Mouse (Mus musculus) inflammation-experienced regulatory T-cells, adult 16 weeks (primary cell): ENCODE results near the gene Olfr1253. TPM values are rescaled to one million over a fixed set of nuclear protein-coding genes. Genes with fewer than 3 reads are reported as not detected.

Experiments
- polyA plus RNA-seq: library from polyadenylated mRNA; unstranded; fragments of 100-300 nt; shearing (Covaris generic); gene quantifications from one replicate; pipeline ENCODE4 v1.2.1, GENCODE M21; 2017

Gene Olfr1253
- not detected for polyA plus RNA-seq

DNA sequence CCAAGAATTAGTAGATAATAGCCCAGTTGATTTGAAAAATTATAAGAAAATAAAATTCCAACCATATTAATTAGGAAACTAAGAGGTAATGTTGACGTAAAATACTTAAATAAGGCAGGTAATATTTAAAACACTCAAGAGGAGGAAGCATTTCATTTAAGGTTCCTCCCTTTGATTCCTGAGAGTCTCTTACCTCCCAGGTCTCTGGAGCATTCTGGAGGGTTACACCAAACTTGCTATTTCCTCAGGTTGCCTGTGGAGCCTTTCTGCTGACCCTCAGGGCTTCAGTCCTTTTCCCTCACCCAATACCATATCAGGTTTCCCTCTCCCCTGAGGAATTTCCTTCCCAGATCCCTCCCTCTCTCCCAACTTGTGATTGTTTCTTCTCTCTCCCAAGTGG, at the start of gene Olfr1253:
Gene Olfr1253, minus strand, starts transcription at position 101 of the 400 bp plus-strand sequence.

DNA sequence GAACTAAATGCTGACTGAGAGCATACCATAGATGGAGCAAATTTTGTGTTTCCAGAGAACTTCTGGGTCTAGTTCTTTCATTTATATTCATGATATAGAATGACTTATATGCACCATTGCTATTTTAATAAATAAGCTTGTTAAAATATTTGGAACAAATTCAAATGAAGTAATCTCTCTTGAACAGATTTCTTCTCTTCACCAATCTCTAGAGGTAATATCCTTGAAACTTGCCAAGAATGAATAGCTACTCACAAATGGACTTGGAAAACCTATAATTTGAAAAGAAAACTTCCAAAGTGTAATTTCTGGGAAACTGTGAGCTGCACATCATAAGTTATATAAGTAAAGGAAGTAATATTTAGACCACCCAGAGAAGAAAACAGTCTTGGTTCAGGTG, 36.6 kb upstream of the Olfr1253 start, which contains the start of gene Olfr1254:
Gene Olfr1254, minus strand, starts transcription at position 101 of the 400 bp plus-strand sequence.

DNA sequence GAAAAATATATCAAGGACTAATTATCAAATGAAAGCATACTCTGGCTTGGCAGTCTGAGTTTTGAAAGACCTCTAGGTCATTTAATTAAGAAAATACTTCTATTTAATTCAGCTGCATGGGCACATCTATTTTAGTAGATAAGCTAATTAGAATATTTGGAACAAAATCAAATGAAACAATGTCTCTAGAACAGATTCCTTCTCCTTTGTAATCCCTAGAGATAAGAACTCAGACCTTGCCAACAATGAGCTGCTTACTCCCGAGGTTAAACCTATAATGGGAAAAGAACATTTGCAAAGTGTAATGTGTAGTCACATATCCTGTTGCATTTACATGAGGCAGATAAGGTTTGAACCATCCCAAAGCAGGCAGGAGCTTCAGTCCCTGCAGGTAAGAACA, 32.0 kb downstream of the Olfr1253 start, which contains the start of gene Olfr1252:
Gene Olfr1252, minus strand, starts transcription at position 101 of the 400 bp plus-strand sequence.

Other genes starting within 250 kb of the Olfr1253 start
- not detected for gene Olfr1243, start 225.6 kb downstream of the Olfr1253 start, polyA plus RNA-seq
- not detected for gene Olfr1245, start 178.6 kb downstream of the Olfr1253 start, polyA plus RNA-seq
- not detected for gene Olfr1246, start 163.9 kb downstream of the Olfr1253 start, polyA plus RNA-seq
- gene Olfr1247, start 143.0 kb downstream of the Olfr1253 start, polyA plus RNA-seq = not detected
- not detected for gene Olfr1248, start 138.8 kb downstream of the Olfr1253 start, polyA plus RNA-seq
- not detected for gene Olfr1249, start 122.1 kb downstream of the Olfr1253 start, polyA plus RNA-seq
- gene Olfr1250, start 95.6 kb downstream of the Olfr1253 start, polyA plus RNA-seq = not detected
- not detected for gene Olfr1251, start 85.2 kb downstream of the Olfr1253 start, polyA plus RNA-seq
- gene Olfr1252, start 32.1 kb downstream of the Olfr1253 start, polyA plus RNA-seq = not detected
- gene Olfr1254, start 36.5 kb upstream of the Olfr1253 start, polyA plus RNA-seq = not detected
- not detected for gene Olfr1255, start 55.0 kb upstream of the Olfr1253 start, polyA plus RNA-seq
- not detected for gene Olfr1256, start 84.5 kb upstream of the Olfr1253 start, polyA plus RNA-seq
- not detected for gene Olfr48, start 91.1 kb upstream of the Olfr1253 start, polyA plus RNA-seq
- gene Olfr1257, start 121.3 kb upstream of the Olfr1253 start, polyA plus RNA-seq = not detected
- 0.11 TPM for gene Olfr1258, start 170.2 kb upstream of the Olfr1253 start, polyA plus RNA-seq
- gene Olfr1259, start 191.6 kb upstream of the Olfr1253 start, polyA plus RNA-seq = not detected
- gene Olfr1260, start 217.2 kb upstream of the Olfr1253 start, polyA plus RNA-seq = not detected
- not detected for gene Olfr1261, start 234.1 kb upstream of the Olfr1253 start, polyA plus RNA-seq
- not detected for gene Olfr1262, start 243.1 kb upstream of the Olfr1253 start, polyA plus RNA-seq